Mouse (Mus musculus): ENCODE measurements around the gene Prn. TPM values are rescaled to one million over a fixed set of nuclear protein-coding genes. Genes with fewer than 3 reads are reported as not detected.

The Prn gene
- polyA plus RNA-seq, 1 experiment = 0.10 TPM

DNA sequence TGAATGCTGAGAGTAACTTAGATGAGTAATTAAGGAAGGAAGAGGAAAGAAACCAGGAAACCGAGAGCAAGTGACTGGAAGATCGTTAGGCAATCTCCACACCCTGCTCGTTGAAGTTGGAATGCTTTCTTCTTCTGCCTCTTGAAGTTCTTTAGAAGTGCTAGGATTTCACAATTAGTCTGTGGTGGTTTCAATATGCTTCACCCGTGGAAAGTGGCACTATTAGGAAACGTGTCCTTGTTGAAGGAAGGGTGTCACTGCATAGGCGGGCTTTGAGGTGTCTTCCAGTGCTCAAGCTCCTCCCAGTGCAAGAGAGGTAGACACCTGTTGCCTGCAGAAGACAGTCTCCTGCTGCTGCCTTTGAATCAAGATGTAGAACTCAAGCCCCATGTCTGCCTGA lies 4.0 kb upstream of the Prn start:
- Histone ChIP-seq H3K79me2 (ENCODE audit: control insufficient read depth, insufficient read depth) (peaks cover 9% of the 10 kb centered on the region), H3K4me2 (ENCODE audit: low read depth) (no peak overlapping the region), H3K4me3 (no peak overlapping the region), H3K36me3 (ENCODE audit: control insufficient read depth, insufficient read depth) (no peaks in the 10 kb centered on the region), H3ac (ENCODE audit: control insufficient read depth, insufficient read length) (no peak overlapping the region), H3K27me3 (ENCODE audit: control insufficient read depth, insufficient read depth, insufficient read length) (no peaks in the 10 kb centered on the region)
- no peak for TF ChIP-seq POLR2AphosphoS2 (IDR thresholded peaks at IDR 0.05; ENCODE audit: insufficient read length, low read depth)
- no peak for TF ChIP-seq CEBPB (IDR thresholded peaks at IDR 0.05; ENCODE audit: insufficient read depth, poor library complexity, severe bottlenecking)
- no peak for TF ChIP-seq SRF (IDR thresholded peaks at IDR 0.05; ENCODE audit: control insufficient read depth, insufficient read length, low read depth)
- TF ChIP-seq TCF12 (IDR thresholded peaks at IDR 0.05; ENCODE audit: insufficient read depth, poor library complexity, severe bottlenecking) = no peak
- TF ChIP-seq MAX (IDR thresholded peaks at IDR 0.05; ENCODE audit: low read depth) = no peak
- no peak for TF ChIP-seq MYOG (IDR thresholded peaks at IDR 0.05; ENCODE audit: control insufficient read depth in 1 of 3, insufficient read depth in 1 of 3, insufficient read length in 2 of 3, low read depth in 2 of 3)
- no peak for TF ChIP-seq USF1 (IDR thresholded peaks at IDR 0.05; ENCODE audit: low read depth)
- TF ChIP-seq E2F4 (IDR thresholded peaks at IDR 0.05; ENCODE audit: insufficient read depth) = no peak
- TF ChIP-seq TCF3 (IDR thresholded peaks at IDR 0.05; ENCODE audit: insufficient read length, low read depth) = no peak
- TF ChIP-seq MYOD1 (IDR thresholded peaks at IDR 0.05; ENCODE audit: control insufficient read depth in 1 of 3, insufficient read length in 2 of 3, low read depth in 2 of 3) = no peak
- no peak for TF ChIP-seq REST (IDR thresholded peaks at IDR 0.05; ENCODE audit: insufficient read depth, insufficient read length)
- TF ChIP-seq POLR2A (IDR thresholded peaks at IDR 0.05; ENCODE audit: insufficient read length, low read depth) = no peak

GRCm38 (mm10) chr2:131906266-131906665 lies 3.5 kb upstream of the Prn start:
- H3K4me2 ChIP-seq (ENCODE audit: low read depth) = no peak overlapping the region
- H3K79me2 ChIP-seq (ENCODE audit: control insufficient read depth, insufficient read depth) = peaks cover 14% of the 10 kb centered on the region
- TF ChIP-seq TCF3 (IDR thresholded peaks at IDR 0.05; ENCODE audit: insufficient read length, low read depth) = no peak
- TF ChIP-seq MYOG (IDR thresholded peaks at IDR 0.05; ENCODE audit: control insufficient read depth in 1 of 3, insufficient read depth in 1 of 3, insufficient read length in 2 of 3, low read depth in 2 of 3) = peak in 1 of 3 experiments; percentile 78
- TF ChIP-seq CEBPB (IDR thresholded peaks at IDR 0.05; ENCODE audit: insufficient read depth, poor library complexity, severe bottlenecking) = no peak
- peak; percentile 6 for TF ChIP-seq TCF12 (IDR thresholded peaks at IDR 0.05; ENCODE audit: insufficient read depth, poor library complexity, severe bottlenecking)
- TF ChIP-seq POLR2A (IDR thresholded peaks at IDR 0.05; ENCODE audit: insufficient read length, low read depth) = no peak
- no peak for TF ChIP-seq SRF (IDR thresholded peaks at IDR 0.05; ENCODE audit: control insufficient read depth, insufficient read length, low read depth)
- TF ChIP-seq MYOD1 (IDR thresholded peaks at IDR 0.05; ENCODE audit: control insufficient read depth in 1 of 3, insufficient read length in 2 of 3, low read depth in 2 of 3) = peak in 2 of 3 experiments; percentile 32 to 47
- TF ChIP-seq REST (IDR thresholded peaks at IDR 0.05; ENCODE audit: insufficient read depth, insufficient read length) = no peak
- TF ChIP-seq E2F4 (IDR thresholded peaks at IDR 0.05; ENCODE audit: insufficient read depth) = no peak
- TF ChIP-seq USF1 (IDR thresholded peaks at IDR 0.05; ENCODE audit: low read depth) = no peak
- no peaks in the 10 kb centered on the region for H3K27me3 ChIP-seq (ENCODE audit: control insufficient read depth, insufficient read depth, insufficient read length)
- H3K4me3 ChIP-seq = no peak overlapping the region
- H3K36me3 ChIP-seq (ENCODE audit: control insufficient read depth, insufficient read depth) = no peaks in the 10 kb centered on the region
- no peak overlapping the region for H3ac ChIP-seq (ENCODE audit: control insufficient read depth, insufficient read length)

DNA sequence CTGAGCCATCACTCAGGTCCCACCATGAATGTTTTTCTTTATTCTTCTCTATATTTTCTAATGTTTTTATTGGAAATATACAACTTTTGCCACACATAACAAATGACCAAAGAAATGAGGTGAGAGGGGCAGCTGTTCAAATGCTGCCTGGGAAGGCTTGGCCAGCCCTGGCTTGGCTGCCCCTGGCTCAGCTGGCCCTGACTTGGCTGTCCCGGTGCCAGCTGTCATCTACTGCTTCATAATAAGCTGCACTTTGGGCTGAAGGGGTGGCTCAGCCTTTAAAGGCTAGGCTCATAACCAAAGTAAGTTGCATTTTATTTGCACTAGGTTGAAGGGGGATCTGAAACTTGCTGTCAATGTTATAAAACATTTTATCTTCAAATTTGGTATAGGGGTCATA lies 2.9 kb upstream of the Prn start:
- H3K27me3 ChIP-seq (ENCODE audit: control insufficient read depth, insufficient read depth, insufficient read length) = no peaks in the 10 kb centered on the region
- H3K4me2 ChIP-seq (ENCODE audit: low read depth) = no peak overlapping the region
- H3K4me3 ChIP-seq = no peak overlapping the region
- H3K36me3 ChIP-seq (ENCODE audit: control insufficient read depth, insufficient read depth) = no peaks in the 10 kb centered on the region
- TF ChIP-seq MYOG (IDR thresholded peaks at IDR 0.05; ENCODE audit: control insufficient read depth in 1 of 3, insufficient read depth in 1 of 3, insufficient read length in 2 of 3, low read depth in 2 of 3) (peak; percentile 86 to 96 (median 87)), MAX (IDR thresholded peaks at IDR 0.05; ENCODE audit: low read depth) (no peak), MYOD1 (IDR thresholded peaks at IDR 0.05; ENCODE audit: control insufficient read depth in 1 of 3, insufficient read length in 2 of 3, low read depth in 2 of 3) (peak in 2 of 3 experiments; percentile 74 to 90), TCF3 (IDR thresholded peaks at IDR 0.05; ENCODE audit: insufficient read length, low read depth) (peak; percentile 62)
- H3K79me2 ChIP-seq (ENCODE audit: control insufficient read depth, insufficient read depth) = peaks cover 20% of the 10 kb centered on the region
- H3ac ChIP-seq (ENCODE audit: control insufficient read depth, insufficient read length) = no peak overlapping the region

DNA sequence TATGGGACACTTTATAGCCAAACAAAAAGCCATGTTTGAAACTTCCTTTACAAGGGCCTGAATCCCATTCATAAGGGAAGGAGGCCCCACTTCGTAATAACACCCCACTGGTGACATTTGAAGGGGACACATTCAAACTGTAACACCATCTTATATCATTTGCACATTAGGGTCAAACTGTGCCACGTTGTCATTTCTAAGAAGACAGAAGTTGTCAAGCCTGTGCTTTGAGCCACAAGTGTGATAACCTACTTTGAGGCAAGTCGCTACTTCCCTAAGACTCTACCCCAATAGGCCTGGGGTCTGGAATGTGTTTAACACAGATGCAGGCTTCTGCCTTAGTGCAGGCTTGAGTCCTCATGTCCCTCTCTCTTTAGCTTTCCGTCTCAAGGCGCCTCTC lies 2.4 kb upstream of the Prn start:
- Histone ChIP-seq H3K4me3 (no peak overlapping the region), H3K4me2 (ENCODE audit: low read depth) (no peak overlapping the region), H3K36me3 (ENCODE audit: control insufficient read depth, insufficient read depth) (no peaks in the 10 kb centered on the region), H3ac (ENCODE audit: control insufficient read depth, insufficient read length) (no peak overlapping the region), H3K79me2 (ENCODE audit: control insufficient read depth, insufficient read depth) (peaks cover 24% of the 10 kb centered on the region), H3K27me3 (ENCODE audit: control insufficient read depth, insufficient read depth, insufficient read length) (no peaks in the 10 kb centered on the region)
- TF ChIP-seq REST (IDR thresholded peaks at IDR 0.05; ENCODE audit: insufficient read depth, insufficient read length) (no peak), POLR2AphosphoS2 (IDR thresholded peaks at IDR 0.05; ENCODE audit: insufficient read length, low read depth) (no peak), MYOD1 (IDR thresholded peaks at IDR 0.05; ENCODE audit: control insufficient read depth in 1 of 3, insufficient read length in 2 of 3, low read depth in 2 of 3) (no peak), TCF3 (IDR thresholded peaks at IDR 0.05; ENCODE audit: insufficient read length, low read depth) (no peak), POLR2A (IDR thresholded peaks at IDR 0.05; ENCODE audit: insufficient read length, low read depth) (no peak), SRF (IDR thresholded peaks at IDR 0.05; ENCODE audit: control insufficient read depth, insufficient read length, low read depth) (no peak), CEBPB (IDR thresholded peaks at IDR 0.05; ENCODE audit: insufficient read depth, poor library complexity, severe bottlenecking) (no peak), MYOG (IDR thresholded peaks at IDR 0.05; ENCODE audit: control insufficient read depth in 1 of 3, insufficient read depth in 1 of 3, insufficient read length in 2 of 3, low read depth in 2 of 3) (no peak), E2F4 (IDR thresholded peaks at IDR 0.05; ENCODE audit: insufficient read depth) (no peak), MAX (IDR thresholded peaks at IDR 0.05; ENCODE audit: low read depth) (no peak), USF1 (IDR thresholded peaks at IDR 0.05; ENCODE audit: low read depth) (no peak), TCF12 (IDR thresholded peaks at IDR 0.05; ENCODE audit: insufficient read depth, poor library complexity, severe bottlenecking) (no peak)

DNA sequence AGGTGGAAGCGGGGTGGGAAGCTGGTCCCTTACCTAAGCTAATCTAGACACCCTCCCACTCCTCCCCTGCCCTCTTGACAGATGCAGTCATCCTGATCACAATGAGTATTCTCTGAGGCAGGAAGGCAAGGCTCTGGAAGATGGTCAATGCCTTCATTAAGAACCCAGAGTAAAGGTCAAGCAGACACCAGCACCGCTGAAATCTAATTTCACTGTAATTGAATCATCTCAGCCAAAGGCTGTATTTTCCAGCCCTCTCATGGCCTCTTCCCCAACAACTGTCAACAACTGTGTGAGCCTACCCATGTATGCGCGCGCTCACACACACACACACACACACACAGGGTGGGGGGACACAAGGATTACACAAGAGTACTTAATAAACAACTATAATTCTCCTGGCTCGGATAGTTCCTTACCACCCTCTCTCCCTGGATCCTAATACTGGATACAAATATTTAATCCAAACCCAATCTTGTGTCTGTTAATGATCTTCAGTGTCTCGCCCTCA lies 1.4 kb upstream of the Prn start:
- Histone ChIP-seq H3K27me3 (ENCODE audit: control insufficient read depth, insufficient read depth, insufficient read length) (no peaks in the 10 kb centered on the region), H3K4me3 (no peak overlapping the region), H3K79me2 (ENCODE audit: control insufficient read depth, insufficient read depth) (peaks cover 33% of the 10 kb centered on the region), H3K36me3 (ENCODE audit: control insufficient read depth, insufficient read depth) (peaks cover 9% of the 10 kb centered on the region), H3ac (ENCODE audit: control insufficient read depth, insufficient read length) (no peak overlapping the region), H3K4me2 (ENCODE audit: low read depth) (no peak overlapping the region)
- TF ChIP-seq SRF (IDR thresholded peaks at IDR 0.05; ENCODE audit: control insufficient read depth, insufficient read length, low read depth) (no peak), TCF3 (IDR thresholded peaks at IDR 0.05; ENCODE audit: insufficient read length, low read depth) (no peak), USF1 (IDR thresholded peaks at IDR 0.05; ENCODE audit: low read depth) (no peak), MYOD1 (IDR thresholded peaks at IDR 0.05; ENCODE audit: control insufficient read depth in 1 of 3, insufficient read length in 2 of 3, low read depth in 2 of 3) (no peak), POLR2A (IDR thresholded peaks at IDR 0.05; ENCODE audit: insufficient read length, low read depth) (no peak), TCF12 (IDR thresholded peaks at IDR 0.05; ENCODE audit: insufficient read depth, poor library complexity, severe bottlenecking) (no peak), E2F4 (IDR thresholded peaks at IDR 0.05; ENCODE audit: insufficient read depth) (no peak), POLR2AphosphoS2 (IDR thresholded peaks at IDR 0.05; ENCODE audit: insufficient read length, low read depth) (no peak), REST (IDR thresholded peaks at IDR 0.05; ENCODE audit: insufficient read depth, insufficient read length) (no peak), MAX (IDR thresholded peaks at IDR 0.05; ENCODE audit: low read depth) (no peak), CEBPB (IDR thresholded peaks at IDR 0.05; ENCODE audit: insufficient read depth, poor library complexity, severe bottlenecking) (no peak)
